ENCODE assay signal across 14 mouse cellular contexts in genomic region chr4:141347365-141347797, GRCm38 (mm10). TPM values are rescaled to one million over a fixed set of nuclear protein-coding genes. Genes with fewer than 3 reads are reported as not detected.
A peak's percentile ranks its signal among the peaks of the same experiment; 100 is the strongest.
DNase-seq lines count a peak whose midpoint lies in the region; ATAC-seq lines count a peak whose summit lies in the region.
"Had no signal": no experiment of that assay in that cellular context is flagged by ENCODE, and none has a peak within 500 bp of the region (broad histone marks: within the 10 kb centered on the region; RNA-seq: fewer than 3 reads in every experiment).

No protein-coding gene starts in this region.

- H3K9me3 ChIP-seq in limb, embryonic 12.5 days = peaks cover 6% of the 10 kb centered on the region; the same call in 1 of the 2 replicates
- H3K9me3 ChIP-seq in limb, embryonic 10.5 days (replicated peaks) = no peaks in the 10 kb centered on the region
- no peaks in the 10 kb centered on the region for H3K9me3 ChIP-seq in liver, embryonic 15.5 days (replicated peaks)
- no peaks in the 10 kb centered on the region for H3K9me3 ChIP-seq in stomach, embryonic 15.5 days
- H3K9me3 ChIP-seq: limb, embryonic 13.5 days had no signal

- no peak overlapping the region for H3K4me2 ChIP-seq in limb, embryonic 12.5 days
- no peak overlapping the region for H3K4me2 ChIP-seq in liver, embryonic 15.5 days
- no peak overlapping the region for H3K4me2 ChIP-seq in stomach, embryonic 15.5 days
- H3K4me2 ChIP-seq: limb, embryonic 13.5 days had no signal

- ATAC-seq in limb, embryonic 12.5 days (ENCODE audit: insufficient number of reproducible peaks, insufficient read depth, low FRiP score, low TSS enrichment, low read depth) = no peak
- peak; percentile 51 for ATAC-seq in liver, embryonic 15.5 days (ENCODE audit: insufficient read depth)
- ATAC-seq in stomach, embryonic 15.5 days (ENCODE audit: insufficient read depth, low FRiP score, low read depth) = peak; percentile 70; the same call in 1 of the 2 replicates

- H3K36me3 ChIP-seq in limb, embryonic 12.5 days = no peaks in the 10 kb centered on the region
- H3K36me3 ChIP-seq in limb, embryonic 10.5 days = no peaks in the 10 kb centered on the region
- no peaks in the 10 kb centered on the region for H3K36me3 ChIP-seq in liver, embryonic 15.5 days (replicated peaks)
- no peaks in the 10 kb centered on the region for H3K36me3 ChIP-seq in stomach, embryonic 15.5 days
- H3K36me3 ChIP-seq: limb, embryonic 13.5 days had no signal

- 0 out of 2 replicates have a peak overlapping the region, but pooled peaks have one; percentile 23 for H3K27ac ChIP-seq in limb, embryonic 12.5 days
- no peak overlapping the region for H3K27ac ChIP-seq in limb, embryonic 10.5 days
- H3K27ac ChIP-seq in liver, embryonic 15.5 days (replicated peaks) = no peak overlapping the region
- H3K27ac ChIP-seq in stomach, embryonic 15.5 days = no peak overlapping the region
- H3K27ac ChIP-seq: limb, embryonic 13.5 days had no signal

- 80% methylated on average over 8 of the region's 8 CpGs for WGBS in limb, embryonic 12.5 days
- WGBS in limb, embryonic 10.5 days = 75% methylated on average over 8 of the region's 8 CpGs
- WGBS in liver, embryonic 15.5 days (ENCODE audit: insufficient replicate concordance) = 22% methylated on average over 8 of the region's 8 CpGs
- 51% methylated on average over 8 of the region's 8 CpGs for WGBS in stomach, embryonic 15.5 days

- peak; percentile 66 for DNase-seq in adrenal gland, postnatal 10 days
- no peak for DNase-seq in adrenal gland, postnatal 4 days (ENCODE audit: low spot score in 2 of 2)
- DNase-seq in limb, embryonic 10.5 days (ENCODE audit: low spot score) = no peak
- DNase-seq in thymus, adult 18-20 months = no peak
- no peak for DNase-seq in layer of hippocampus, adult 9-11 months
- DNase-seq: cerebellum, adult 18-20 months; gastrocnemius, postnatal 14 days; right cerebral cortex, adult 18-20 months had no signal

- H3K9ac ChIP-seq in limb, embryonic 12.5 days (replicated peaks) = no peak overlapping the region
- H3K9ac ChIP-seq in liver, embryonic 15.5 days = no peak overlapping the region
- no peak overlapping the region for H3K9ac ChIP-seq in stomach, embryonic 15.5 days
- H3K9ac ChIP-seq: limb, embryonic 13.5 days had no signal

- no peaks in the 10 kb centered on the region for H3K27me3 ChIP-seq in limb, embryonic 12.5 days
- H3K27me3 ChIP-seq in limb, embryonic 10.5 days (ENCODE audit: low read depth, poor library complexity, severe bottlenecking) = no peaks in the 10 kb centered on the region
- no peaks in the 10 kb centered on the region for H3K27me3 ChIP-seq in liver, embryonic 15.5 days
- H3K27me3 ChIP-seq in stomach, embryonic 15.5 days (replicated peaks) = no peaks in the 10 kb centered on the region
- H3K27me3 ChIP-seq: limb, embryonic 13.5 days had no signal

- H3K4me3 ChIP-seq in limb, embryonic 12.5 days (replicated peaks) = no peak overlapping the region
- H3K4me3 ChIP-seq in limb, embryonic 10.5 days = no peak overlapping the region
- no peak overlapping the region for H3K4me3 ChIP-seq in liver, embryonic 15.5 days (replicated peaks)
- H3K4me3 ChIP-seq in stomach, embryonic 15.5 days (replicated peaks) = no peak overlapping the region
- H3K4me3 ChIP-seq: limb, embryonic 13.5 days; myocyte had no signal

- peaks cover 19% of the 10 kb centered on the region for H3K4me1 ChIP-seq in limb, embryonic 12.5 days (replicated peaks)
- H3K4me1 ChIP-seq in limb, embryonic 10.5 days = peaks cover 27% of the 10 kb centered on the region
- H3K4me1 ChIP-seq in liver, embryonic 15.5 days (replicated peaks) = peaks cover 3% of the 10 kb centered on the region; the same call in 1 of the 2 replicates
- peaks cover 11% of the 10 kb centered on the region; the same call in 1 of the 2 replicates for H3K4me1 ChIP-seq in stomach, embryonic 15.5 days

RNA-seq across cellular contexts. Expression of gene Fam131c, which starts 20.6 kb away (rescaled TPM):
- total RNA-seq in adrenal gland, postnatal 10 days (2021) = 10 to 100 TPM; 15.4 to 25.8 TPM
- total RNA-seq in adrenal gland, postnatal 4 days (2021) = 1 to 10 TPM; 1.9 to 3.0 TPM
- polyA plus RNA-seq in limb, embryonic 12.5 days (2016; fragmentation: Nextera tagmentation; extraction: Ambion mirVana) = 0.43 and 0.63 TPM in 2 replicates
- 0.14 and 0.29 TPM in 2 replicates for polyA plus RNA-seq in limb, embryonic 10.5 days (2016; fragmentation: Nextera tagmentation; extraction: Ambion mirVana)
- polyA plus RNA-seq in liver, embryonic 15.5 days (2015; fragmentation: Nextera tagmentation; extraction: Ambion mirVana) = 0.08 TPM in 1 of 2 replicates, not detected in the other
- polyA plus RNA-seq in stomach, embryonic 15.5 days (2015; fragmentation: Nextera tagmentation; extraction: Ambion mirVana) = 2.8 and 3.9 TPM in 2 replicates

RNA-seq across cellular contexts. Expression of gene Epha2, which starts 46.3 kb away (rescaled TPM):
- 10 to 100 TPM; 13.4 to 18.1 TPM for total RNA-seq in adrenal gland, postnatal 10 days (2021)
- total RNA-seq in adrenal gland, postnatal 4 days (2021) = 10 to 100 TPM; 19.0 to 21.5 TPM
- polyA plus RNA-seq in limb, embryonic 12.5 days (2016; fragmentation: Nextera tagmentation; extraction: Ambion mirVana) = 3.1 and 3.9 TPM in 2 replicates
- polyA plus RNA-seq in limb, embryonic 10.5 days (2016; fragmentation: Nextera tagmentation; extraction: Ambion mirVana) = 4.6 and 5.6 TPM in 2 replicates
- 0.75 and 0.79 TPM in 2 replicates for polyA plus RNA-seq in liver, embryonic 15.5 days (2015; fragmentation: Nextera tagmentation; extraction: Ambion mirVana)
- 5.9 and 7.3 TPM in 2 replicates for polyA plus RNA-seq in stomach, embryonic 15.5 days (2015; fragmentation: Nextera tagmentation; extraction: Ambion mirVana)

RNA-seq across cellular contexts. Expression of gene Clcnka, which starts 51.1 kb away (rescaled TPM):
- not detected for total RNA-seq in adrenal gland, postnatal 10 days (2021)
- total RNA-seq in adrenal gland, postnatal 4 days (2021) = 1 to 10 TPM in 1 of 2 experiments, not detected in 1; 2.3 TPM
- polyA plus RNA-seq in limb, embryonic 12.5 days (2016; fragmentation: Nextera tagmentation; extraction: Ambion mirVana) = 0.46 and 0.51 TPM in 2 replicates
- 0.13 and 0.19 TPM in 2 replicates for polyA plus RNA-seq in limb, embryonic 10.5 days (2016; fragmentation: Nextera tagmentation; extraction: Ambion mirVana)
- not detected in 2 replicates for polyA plus RNA-seq in liver, embryonic 15.5 days (2015; fragmentation: Nextera tagmentation; extraction: Ambion mirVana)
- 0.21 and 0.35 TPM in 2 replicates for polyA plus RNA-seq in stomach, embryonic 15.5 days (2015; fragmentation: Nextera tagmentation; extraction: Ambion mirVana)
- polyA plus RNA-seq: intestine, embryonic 14.5 days had no signal
